Mouse (Mus musculus) heart, embryonic 15.5 days (tissue): ENCODE results near the gene Tmco1. TPM values are rescaled to one million over a fixed set of nuclear protein-coding genes. Genes with fewer than 3 reads are reported as not detected.

Experiments
- ATAC-seq: fragments of 200-750 bp; cut with Nextera tagmentation; replicated peaks from 2 replicates; pipeline ENCODE4 v1.8.0; 2017; ENCODE audit warnings: low read depth, moderate TSS enrichment; ENCODE audit not compliant: insufficient number of reproducible peaks, insufficient read depth, low FRiP score
- H3K27ac ChIP-seq: fragments of 300-500 bp; sonication (generic); 2 replicates; pipeline ENCODE4 v1.5.1; 2015; ENCODE audit warnings: mild to moderate bottlenecking, inconsistent platforms
- H3K27me3 ChIP-seq: fragments of 300-500 bp; sonication (generic); 2 replicates; pipeline ENCODE4 v1.6.1; 2015; ENCODE audit warnings: inconsistent platforms
- H3K36me3 ChIP-seq: fragments of 300-500 bp; sonication (generic); 2 replicates; pipeline ENCODE4 v1.6.1; 2015; ENCODE audit warnings: mild to moderate bottlenecking, inconsistent platforms
- H3K4me1 ChIP-seq: fragments of 300-500 bp; sonication (generic); replicated peaks from 2 replicates; pipeline ENCODE4 v1.6.1; 2015; ENCODE audit warnings: inconsistent platforms
- H3K4me2 ChIP-seq: fragments of 300-500 bp; sonication (generic); 2 replicates; pipeline ENCODE4 v1.6.1; 2015; ENCODE audit warnings: inconsistent platforms, mild to moderate bottlenecking, moderate library complexity
- H3K4me3 ChIP-seq: fragments of 300-500 bp; sonication (generic); 2 replicates; pipeline ENCODE4 v1.5.1; 2015; ENCODE audit warnings: mild to moderate bottlenecking, inconsistent platforms
- H3K9ac ChIP-seq: fragments of 300-500 bp; sonication (generic); 2 replicates; pipeline ENCODE4 v1.6.1; 2015; ENCODE audit warnings: mild to moderate bottlenecking, inconsistent platforms
- H3K9me3 ChIP-seq: fragments of 300-500 bp; sonication (generic); replicated peaks from 2 replicates; pipeline ENCODE4 v1.6.1; 2016; ENCODE audit warnings: inconsistent platforms
- WGBS: fragments of 180-500 bp; shearing (Covaris S2); methylation state at CpG from one replicate; pipeline ENCODE4 v1.1.7; 2015; ENCODE audit warnings: mixed read lengths; 5-methylcytosine and 5-hydroxymethylcytosine counted together
- polyA plus RNA-seq: library from polyadenylated mRNA; unstranded; fragments of >200 nt; fragmentation: Nextera tagmentation; extraction: Ambion mirVana; gene quantifications from 2 replicates; pipeline ENCODE4 v1.2.1, GENCODE M21; 2015

The Tmco1 gene
- polyA plus RNA-seq, 1 experiment from 2014 or later, result 81.9 TPM

DNA sequence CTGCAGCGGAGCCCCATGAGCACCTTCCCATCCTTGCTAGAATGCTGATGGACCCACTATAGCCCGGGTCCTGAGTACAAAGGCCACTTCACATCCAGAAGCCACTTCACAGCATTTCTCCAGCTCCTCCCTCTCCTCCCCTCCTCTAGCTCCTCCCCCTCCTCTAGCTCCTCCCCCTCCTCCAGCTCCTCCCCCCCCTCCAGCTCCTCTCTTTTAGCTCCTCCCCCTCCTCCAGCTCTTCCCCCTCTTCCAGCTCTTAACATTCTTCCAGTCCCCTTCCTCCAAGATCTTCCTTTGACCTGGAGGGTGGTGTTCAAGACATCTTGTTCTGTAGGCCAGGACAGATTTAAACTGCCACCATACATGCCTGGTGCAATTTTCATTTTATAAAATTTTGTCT lies 8.1 kb upstream of the Tmco1 start:
- Histone ChIP-seq H3K4me2 (no peak overlapping the region), H3K27me3 (0 out of 2 replicates have a peak, but pooled peaks cover 6% of the 10 kb centered on the region), H3K36me3 (no peaks in the 10 kb centered on the region), H3K9ac (no peak overlapping the region), H3K4me3 (no peak overlapping the region), H3K4me1 (no peaks in the 10 kb centered on the region), H3K27ac (no peak overlapping the region), H3K9me3 (no peaks in the 10 kb centered on the region)
- ATAC-seq, result no peak
- WGBS, result 83% methylated on average over 2 of the region's 2 CpGs

GRCm38 (mm10) chr1:167305501-167306137 lies 2.6 kb upstream of the Tmco1 start:
- ATAC-seq, result no peak
- Histone ChIP-seq H3K4me1 (peaks cover 8% of the 10 kb centered on the region; the same call in 1 of the 2 replicates), H3K4me2 (no peak overlapping the region), H3K9ac (no peak overlapping the region), H3K27me3 (0 out of 2 replicates have a peak, but pooled peaks cover 6% of the 10 kb centered on the region), H3K27ac (no peak overlapping the region), H3K4me3 (no peak overlapping the region), H3K9me3 (no peaks in the 10 kb centered on the region), H3K36me3 (peaks cover 2% of the 10 kb centered on the region; the same call in 1 of the 2 replicates)
- 68% methylated on average over 7 of the region's 7 CpGs for WGBS

- Histone ChIP-seq H3K4me3 (no peak overlapping the region), H3K27ac (no peak overlapping the region), H3K9me3 (no peaks in the 10 kb centered on the region), H3K36me3 (peaks cover 3% of the 10 kb centered on the region; the same call in 1 of the 2 replicates), H3K4me2 (no peak overlapping the region), H3K27me3 (0 out of 2 replicates have a peak, but pooled peaks cover 6% of the 10 kb centered on the region), H3K4me1 (peaks cover 8% of the 10 kb centered on the region; the same call in 1 of the 2 replicates), H3K9ac (no peak overlapping the region)
- WGBS, result 66% methylated on average over 5 of the region's 5 CpGs
- no peak for ATAC-seq
Observed at GRCm38 (mm10) chr1:167306451-167307240, 1.5 kb upstream of the Tmco1 start.

DNA sequence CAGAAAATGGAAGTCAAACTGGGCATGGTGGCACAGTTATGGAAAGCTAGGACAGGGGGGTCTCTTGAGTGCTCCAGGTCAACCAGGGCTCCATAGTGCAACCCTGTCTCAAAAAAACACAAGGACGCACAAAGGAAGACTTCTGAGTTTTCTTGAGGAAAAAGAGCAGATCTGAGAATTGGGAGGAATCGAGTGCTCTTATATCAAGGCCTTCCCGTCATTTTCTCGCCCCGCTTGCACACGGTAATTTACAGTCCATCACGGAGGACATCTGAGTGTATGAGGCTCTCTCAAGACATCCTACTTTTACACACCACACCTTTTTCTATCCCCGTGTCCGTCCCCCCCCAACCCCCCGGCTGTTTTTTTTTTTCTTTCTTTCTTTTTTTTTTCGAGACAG lies 504 bp upstream of the Tmco1 start:
- 54% methylated on average over 11 of the region's 11 CpGs for WGBS
- Histone ChIP-seq H3K4me1 (peaks cover 8% of the 10 kb centered on the region; the same call in 1 of the 2 replicates), H3K36me3 (peaks cover 3% of the 10 kb centered on the region; the same call in 1 of the 2 replicates)

GRCm38 (mm10) chr1:167312367-167312766 lies 4.2 kb downstream of the Tmco1 start:
- Histone ChIP-seq H3K27me3 (no peaks in the 10 kb centered on the region), H3K4me2 (no peak overlapping the region), H3K9me3 (no peaks in the 10 kb centered on the region), H3K4me1 (peaks cover 8% of the 10 kb centered on the region; the same call in 1 of the 2 replicates), H3K4me3 (no peak overlapping the region), H3K36me3 (peaks cover 11% of the 10 kb centered on the region; the same call in 1 of the 2 replicates), H3K9ac (no peak overlapping the region), H3K27ac (no peak overlapping the region)
- ATAC-seq, result no peak

More for the DNA sequence above, 504 bp upstream of the Tmco1 start:
- H3K4me3 ChIP-seq, result peak overlapping the region; percentile 90
- H3K4me2 ChIP-seq, result peak overlapping the region; percentile 77
- H3K9me3 ChIP-seq, result no peaks in the 10 kb centered on the region
- H3K27ac ChIP-seq, result peak overlapping the region; percentile 88; the same call in 1 of the 2 replicates
- no peak for ATAC-seq
- 0 out of 2 replicates have a peak, but pooled peaks cover 6% of the 10 kb centered on the region for H3K27me3 ChIP-seq
- peak overlapping the region; percentile 93 for H3K9ac ChIP-seq

DNA sequence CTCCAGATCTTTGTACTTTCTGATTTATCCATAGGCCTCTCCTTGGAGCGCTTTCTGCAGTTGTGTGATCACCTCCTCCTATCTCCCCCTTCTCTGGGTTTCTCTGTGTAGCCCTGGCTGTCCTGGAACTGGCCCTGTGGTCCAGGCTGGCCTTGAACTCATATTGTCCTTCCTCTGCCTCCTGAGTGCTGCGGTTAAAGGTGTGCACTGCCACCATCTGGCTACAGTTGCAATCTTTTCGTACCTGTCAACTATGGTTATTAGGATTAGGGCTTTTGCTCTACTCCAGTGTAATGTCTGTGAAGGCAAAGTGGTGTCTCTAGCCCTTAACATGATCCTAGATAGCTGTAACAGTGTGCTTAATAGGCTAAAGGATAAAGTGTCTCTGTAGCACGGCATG lies 5.0 kb downstream of the Tmco1 start:
- Histone ChIP-seq H3K36me3 (peaks cover 17% of the 10 kb centered on the region; the same call in 1 of the 2 replicates), H3K4me3 (no peak overlapping the region), H3K4me1 (peaks cover 5% of the 10 kb centered on the region; the same call in 1 of the 2 replicates), H3K9me3 (no peaks in the 10 kb centered on the region), H3K27ac (no peak overlapping the region), H3K4me2 (no peak overlapping the region), H3K27me3 (no peaks in the 10 kb centered on the region), H3K9ac (no peak overlapping the region)
- 87% methylated on average over 4 of the region's 4 CpGs for WGBS
- no peak for ATAC-seq

DNA sequence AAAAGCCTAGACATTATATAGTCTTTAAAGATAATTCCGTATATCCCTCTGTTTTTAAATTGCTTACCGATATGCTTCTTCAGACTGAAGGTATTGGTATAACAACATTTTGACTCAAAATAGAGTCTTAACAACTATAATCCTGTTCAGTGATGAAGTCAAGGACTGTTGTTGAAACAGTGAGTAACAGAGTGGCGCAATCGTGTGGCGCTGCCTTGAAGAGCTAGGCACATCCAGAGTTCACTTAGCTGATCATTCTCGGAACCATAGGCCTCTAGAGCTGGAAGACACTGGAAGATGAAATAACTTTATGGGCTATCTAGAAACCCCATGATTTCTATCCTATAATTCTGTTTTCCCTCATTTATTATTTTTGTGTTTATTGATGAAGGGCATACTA lies 13.5 kb downstream of the Tmco1 start:
- ATAC-seq, result no peak
- no peak overlapping the region for H3K4me2 ChIP-seq
- H3K4me3 ChIP-seq, result no peak overlapping the region
- H3K9ac ChIP-seq, result no peak overlapping the region
- no peak overlapping the region for H3K27ac ChIP-seq
- H3K36me3 ChIP-seq, result peaks cover 67% of the 10 kb centered on the region
- no peaks in the 10 kb centered on the region for H3K9me3 ChIP-seq
- 95% methylated on average over 6 of the region's 6 CpGs for WGBS
- H3K4me1 ChIP-seq, result no peaks in the 10 kb centered on the region
- H3K27me3 ChIP-seq, result no peaks in the 10 kb centered on the region

GRCm38 (mm10) chr1:167328776-167329175 lies 20.6 kb downstream of the Tmco1 start:
- peaks cover 41% of the 10 kb centered on the region for H3K36me3 ChIP-seq
- H3K27me3 ChIP-seq, result no peaks in the 10 kb centered on the region
- ATAC-seq, result no peak
- no peak overlapping the region for H3K9ac ChIP-seq
- no peaks in the 10 kb centered on the region for H3K9me3 ChIP-seq
- H3K4me3 ChIP-seq, result no peak overlapping the region
- H3K4me2 ChIP-seq, result no peak overlapping the region
- H3K4me1 ChIP-seq, result no peaks in the 10 kb centered on the region
- H3K27ac ChIP-seq, result no peak overlapping the region
- whole genome bisulfite sequencing, result 82% methylated on average over 6 of the region's 6 CpGs

GRCm38 (mm10) chr1:167331106-167331505 lies 22.9 kb downstream of the Tmco1 start:
- no peaks in the 10 kb centered on the region for H3K27me3 ChIP-seq
- 83% methylated on average over 8 of the region's 8 CpGs for whole genome bisulfite sequencing
- peaks cover 32% of the 10 kb centered on the region for H3K36me3 ChIP-seq
- no peak overlapping the region for H3K4me2 ChIP-seq
- H3K4me3 ChIP-seq, result no peak overlapping the region
- no peak overlapping the region for H3K27ac ChIP-seq
- no peaks in the 10 kb centered on the region for H3K9me3 ChIP-seq
- H3K9ac ChIP-seq, result no peak overlapping the region
- no peaks in the 10 kb centered on the region for H3K4me1 ChIP-seq
- no peak for ATAC-seq

DNA sequence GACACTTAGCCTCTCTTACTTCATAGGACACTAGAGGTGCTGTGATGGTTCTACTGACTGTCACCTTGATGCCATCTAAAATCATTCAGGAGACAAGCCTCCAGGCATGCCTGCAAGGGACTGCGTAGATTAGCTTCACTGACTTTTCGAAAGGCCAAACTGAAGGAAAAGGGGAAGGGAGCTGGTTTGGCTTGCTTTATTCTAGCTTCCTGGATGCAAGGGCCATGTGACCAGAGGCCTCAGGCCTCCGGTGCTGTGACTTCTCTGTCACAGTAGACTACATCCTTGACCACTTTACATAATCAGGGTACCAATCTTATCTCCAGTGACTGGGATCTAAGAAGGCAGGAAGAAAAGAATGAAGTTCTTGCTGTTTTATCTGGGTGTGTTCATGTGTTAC lies 28.2 kb downstream of the Tmco1 start:
- 73% methylated on average over 3 of the region's 3 CpGs for WGBS
- Histone ChIP-seq H3K4me2 (no peak overlapping the region), H3K36me3 (peaks cover 3% of the 10 kb centered on the region; the same call in 1 of the 2 replicates), H3K9ac (no peak overlapping the region), H3K4me3 (no peak overlapping the region), H3K27me3 (peaks cover 4% of the 10 kb centered on the region), H3K9me3 (no peaks in the 10 kb centered on the region), H3K27ac (no peak overlapping the region), H3K4me1 (peaks cover 4% of the 10 kb centered on the region; the same call in 1 of the 2 replicates)
- no peak for ATAC-seq

DNA sequence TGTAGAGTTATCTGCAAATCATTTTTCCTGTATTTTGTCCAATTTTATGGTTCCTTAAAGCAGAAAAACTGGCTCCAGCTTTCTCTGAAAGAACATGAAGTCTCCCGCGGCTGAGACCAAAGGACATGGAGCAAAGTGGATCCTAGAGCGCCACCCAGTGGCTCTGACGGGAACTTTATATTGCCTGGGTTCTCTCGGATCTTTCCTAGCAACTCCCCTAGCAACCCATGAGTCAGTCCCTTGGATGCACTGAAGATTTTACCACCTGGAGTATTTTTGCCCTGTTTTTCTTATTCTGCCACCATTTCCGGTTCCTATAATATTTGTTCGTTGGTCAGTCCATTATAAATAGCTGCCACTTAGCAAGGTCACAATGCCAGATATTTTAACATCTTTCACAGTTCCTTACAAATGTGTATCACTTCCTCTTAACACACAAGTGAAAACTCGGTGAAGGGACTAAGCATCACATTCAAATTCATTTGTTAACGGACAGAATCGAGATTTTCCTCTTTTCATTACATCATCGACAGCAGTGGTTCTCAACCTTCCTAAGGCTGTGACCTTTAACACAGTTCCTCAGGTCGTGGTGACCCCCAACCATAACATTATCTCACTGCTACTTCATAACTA lies 29.4 kb downstream of the Tmco1 start:
- Histone ChIP-seq H3K9ac (no peak overlapping the region), H3K4me3 (no peak overlapping the region), H3K27me3 (peaks cover 4% of the 10 kb centered on the region), H3K4me1 (peaks cover 4% of the 10 kb centered on the region; the same call in 1 of the 2 replicates), H3K9me3 (no peaks in the 10 kb centered on the region), H3K4me2 (no peak overlapping the region), H3K27ac (no peak overlapping the region), H3K36me3 (no peaks in the 10 kb centered on the region)
- WGBS, result 18% methylated on average over 12 of the region's 12 CpGs
- ATAC-seq, result no peak
